Mouse (Mus musculus) cerebellum, postnatal 14 days (tissue): ENCODE measurements at regions not wholly inside any gene's neighbourhood (a gene's known extent, or its start where the extent isn't known, plus 50 kb on each side); places are given as distances from the start of the nearest gene placed in this dataset.

ENCODE experiments used
- DNase-seq, 2 experiments: peaks; one replicate each; pipeline ENCODE4 v3.0.0; 2021; ENCODE audit warnings: mixed read lengths in 2 of 2

GRCm38 (mm10) chr11:104038271-104038800 is 71.8 kb downstream of the Arf2 start:
- DNase-seq: peak; percentile 25 to 51

GRCm38 (mm10) chr11:104045216-104045615 is 78.7 kb downstream of the Arf2 start:
- DNase-seq: no peak

GRCm38 (mm10) chr11:104051986-104052385 is 80.7 kb upstream of the Crhr1 start:
- no peak for DNase-seq

GRCm38 (mm10) chr11:104053242-104053641 is 79.4 kb upstream of the Crhr1 start:
- DNase-seq: no peak

GRCm38 (mm10) chr11:104055941-104056340 is 76.7 kb upstream of the Crhr1 start:
- no peak for DNase-seq

GRCm38 (mm10) chr11:104057046-104057445 is 75.6 kb upstream of the Crhr1 start:
- no peak for DNase-seq

- DNase-seq: no peak
Measured at GRCm38 (mm10) chr11:104058600-104058999, 74.1 kb upstream of the Crhr1 start.

DNA sequence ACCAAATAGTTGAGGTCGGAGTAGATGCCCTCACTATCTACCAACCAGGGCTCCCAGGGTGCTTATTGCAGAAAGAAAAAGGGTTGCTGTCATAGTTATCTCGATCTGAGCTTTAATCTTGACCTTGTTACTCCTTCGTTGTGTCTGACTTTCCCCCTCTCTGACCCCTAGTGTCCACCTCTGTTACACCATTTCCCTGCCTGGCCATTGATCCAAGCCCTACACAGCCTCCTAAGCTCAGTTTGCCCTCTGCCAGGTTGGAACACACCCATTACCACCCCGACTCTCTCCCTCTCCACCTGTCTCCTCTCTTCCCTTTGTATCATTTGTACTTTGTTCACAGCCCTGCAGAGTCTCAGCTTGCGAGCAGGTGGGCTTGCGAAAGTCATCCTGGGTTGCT is 73.6 kb upstream of the Crhr1 start:
- DNase-seq: no peak

DNA sequence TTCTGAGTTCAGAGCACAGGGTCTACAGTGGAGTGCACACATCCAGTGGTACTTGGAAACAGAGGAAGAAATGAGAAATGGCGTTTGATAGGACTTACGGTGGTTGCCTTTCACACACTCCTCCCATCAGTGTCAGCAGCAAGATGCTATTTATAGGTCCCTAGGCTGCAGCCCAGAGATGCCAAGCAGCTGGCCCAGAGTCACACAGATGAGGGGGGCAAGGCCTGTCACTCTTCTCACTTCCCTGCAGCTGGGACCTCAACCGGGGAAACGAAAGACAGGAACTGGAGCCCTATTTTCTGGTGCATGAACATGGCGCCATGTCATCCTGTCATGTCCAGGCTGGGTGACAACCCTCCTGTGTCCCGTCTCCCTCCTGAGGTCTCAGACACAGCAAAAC is 71.3 kb upstream of the Crhr1 start:
- no peak for DNase-seq

- DNase-seq: no peak
Measured at GRCm38 (mm10) chr11:104065181-104065580, 67.5 kb upstream of the Crhr1 start.

GRCm38 (mm10) chr11:104072591-104073183 is 60.0 kb upstream of the Crhr1 start:
- DNase-seq: no peak

DNA sequence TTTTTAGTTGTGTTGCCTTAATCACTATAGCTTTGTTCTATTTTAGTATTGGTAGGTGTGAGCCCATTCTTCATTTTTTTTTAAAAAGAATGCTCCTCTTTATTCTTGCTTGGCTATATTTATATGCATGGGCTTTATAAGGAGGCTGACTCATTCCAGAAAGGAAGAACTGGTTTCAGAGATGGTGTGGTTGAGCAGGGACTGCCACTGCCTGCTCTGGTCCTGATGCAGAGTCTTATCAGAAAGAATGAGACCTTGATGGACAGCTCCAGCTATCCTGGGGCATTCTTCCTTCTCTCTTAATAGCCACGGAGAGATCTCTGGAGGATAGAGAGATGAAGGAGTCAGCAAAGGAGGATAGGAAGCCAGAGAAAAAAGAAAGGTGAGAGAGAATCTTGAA is 57.9 kb upstream of the Crhr1 start:
- DNase-seq: no peak

DNA sequence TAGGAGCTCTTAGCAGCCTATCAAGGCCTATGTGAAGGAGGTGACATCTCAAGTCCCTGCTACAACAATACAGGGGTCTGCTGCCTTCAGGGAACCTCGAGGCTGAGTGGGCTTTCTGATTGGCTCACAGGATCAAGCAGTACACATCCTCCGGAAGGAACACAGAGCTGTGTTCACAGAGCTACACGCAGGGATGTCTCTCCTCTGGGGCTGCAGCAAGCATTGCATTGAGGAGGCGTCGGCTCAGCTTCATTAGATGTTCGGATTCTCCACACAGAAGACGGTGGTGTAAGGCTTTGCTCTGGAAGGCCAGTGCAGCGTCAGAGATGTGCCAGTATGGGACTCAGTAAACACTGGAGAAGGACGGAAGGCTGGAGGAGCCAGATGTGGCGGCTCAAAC is 57.3 kb upstream of the Crhr1 start:
- DNase-seq: no peak

DNA sequence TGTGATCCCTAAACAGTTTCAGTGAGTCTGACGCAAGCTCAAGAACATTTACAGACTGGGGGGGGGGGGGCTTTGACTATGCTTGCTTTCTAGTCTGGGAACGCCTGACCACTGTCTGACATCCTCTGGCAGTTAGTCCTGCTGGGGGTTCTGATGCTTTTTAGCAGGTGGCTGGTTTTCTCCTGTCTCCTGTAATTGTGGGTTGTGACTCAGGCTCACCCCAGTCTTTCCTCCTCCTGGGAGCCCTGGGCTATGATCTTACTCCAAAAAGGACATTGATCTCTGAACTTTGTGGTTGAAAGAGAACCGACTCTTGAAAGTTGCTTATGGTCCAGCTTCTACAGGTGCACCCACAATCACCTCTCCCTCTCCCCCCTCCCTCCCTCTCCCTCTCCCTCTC is 50.6 kb upstream of the Crhr1 start:
- DNase-seq: no peak
